Mouse (Mus musculus) neural tube, embryonic 15.5 days (tissue): ENCODE measurements around the gene Pikfyve. TPM values are rescaled to one million over a fixed set of nuclear protein-coding genes. Genes with fewer than 3 reads are reported as not detected.
A peak's percentile ranks its signal among the peaks of the same experiment; 100 is the strongest.
"Not testable (repeated sequence)": the region's sequence is repeated elsewhere in the genome, so short reads cannot be mapped to it uniquely, and the experiment has no call there.

Source experiments
- ATAC-seq: fragments of 200-750 bp; cut with Nextera tagmentation; 2 replicates; pipeline ENCODE4 v1.8.0; 2017; ENCODE audit warnings: mild to moderate bottlenecking, moderate TSS enrichment, moderate library complexity; ENCODE audit not compliant: low FRiP score
- H3K27ac ChIP-seq: fragments of 300-500 bp; sonication (generic); replicated peaks from 2 replicates; pipeline ENCODE4 v1.5.1; 2015; ENCODE audit warnings: mild to moderate bottlenecking, inconsistent platforms
- H3K27me3 ChIP-seq: fragments of 300-500 bp; sonication (generic); replicated peaks from 2 replicates; pipeline ENCODE4 v1.6.1; 2015; ENCODE audit warnings: inconsistent platforms
- H3K36me3 ChIP-seq: fragments of 300-500 bp; sonication (generic); 2 replicates; pipeline ENCODE4 v1.6.1; 2015; ENCODE audit warnings: inconsistent platforms
- H3K4me1 ChIP-seq: fragments of 300-500 bp; sonication (generic); 2 replicates; pipeline ENCODE4 v1.6.1; 2015; ENCODE audit warnings: inconsistent platforms
- H3K4me2 ChIP-seq: fragments of 300-500 bp; sonication (generic); 2 replicates; pipeline ENCODE4 v1.6.1; 2015; ENCODE audit warnings: inconsistent platforms, mild to moderate bottlenecking, moderate library complexity
- H3K4me3 ChIP-seq: fragments of 300-500 bp; sonication (generic); replicated peaks from 2 replicates; pipeline ENCODE4 v1.5.1; 2015; ENCODE audit warnings: mild to moderate bottlenecking, inconsistent platforms
- H3K9ac ChIP-seq: fragments of 300-500 bp; sonication (generic); replicated peaks from 2 replicates; pipeline ENCODE4 v1.6.1; 2015; ENCODE audit warnings: mild to moderate bottlenecking, inconsistent platforms
- H3K9me3 ChIP-seq: fragments of 300-500 bp; sonication (generic); replicated peaks from 2 replicates; pipeline ENCODE4 v1.6.1; 2016; ENCODE audit warnings: inconsistent platforms
- WGBS: fragments of 180-500 bp; shearing (Covaris S2); methylation state at CpG from one replicate; pipeline ENCODE4 v1.1.7; 2015; ENCODE audit warnings: mixed read lengths; 5-methylcytosine and 5-hydroxymethylcytosine counted together
- polyA plus RNA-seq: library from polyadenylated mRNA; unstranded; fragments of >200 nt; fragmentation: Nextera tagmentation; extraction: Ambion mirVana; gene quantifications from 2 replicates; pipeline ENCODE4 v1.2.1, GENCODE M21; 2015

Gene Pikfyve
- polyA plus RNA-seq, 1 experiment from 2014 or later, result 9.6 TPM

DNA sequence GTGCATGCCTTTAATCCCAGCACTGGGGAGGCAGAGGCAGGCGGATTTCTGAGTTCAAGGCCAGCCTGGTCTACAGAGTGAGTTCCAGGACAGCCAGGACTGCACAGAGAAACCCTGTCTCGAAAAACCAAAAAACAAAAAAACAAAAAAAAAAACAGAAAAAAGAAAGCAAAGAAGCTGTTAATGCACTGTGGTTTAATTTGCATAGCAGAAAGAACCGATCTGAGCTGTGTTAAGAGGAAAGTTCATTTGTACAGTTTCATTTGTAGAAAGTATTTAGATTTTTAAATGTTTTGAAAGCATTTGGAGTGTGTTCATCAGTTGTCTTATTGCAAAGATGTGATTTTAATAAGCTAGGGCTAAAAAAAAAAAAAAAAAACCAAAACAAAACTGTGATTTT lies 43.3 kb downstream of the Pikfyve start:
- H3K36me3 ChIP-seq, result peaks cover 12% of the 10 kb centered on the region
- WGBS, result 95% methylated on average over 3 of the region's 3 CpGs
- H3K4me2 ChIP-seq, H3K4me1 ChIP-seq, H3K9ac ChIP-seq, H3K27ac ChIP-seq, ATAC-seq, H3K4me3 ChIP-seq, H3K27me3 ChIP-seq, H3K9me3 ChIP-seq: not testable (repeated sequence)

DNA sequence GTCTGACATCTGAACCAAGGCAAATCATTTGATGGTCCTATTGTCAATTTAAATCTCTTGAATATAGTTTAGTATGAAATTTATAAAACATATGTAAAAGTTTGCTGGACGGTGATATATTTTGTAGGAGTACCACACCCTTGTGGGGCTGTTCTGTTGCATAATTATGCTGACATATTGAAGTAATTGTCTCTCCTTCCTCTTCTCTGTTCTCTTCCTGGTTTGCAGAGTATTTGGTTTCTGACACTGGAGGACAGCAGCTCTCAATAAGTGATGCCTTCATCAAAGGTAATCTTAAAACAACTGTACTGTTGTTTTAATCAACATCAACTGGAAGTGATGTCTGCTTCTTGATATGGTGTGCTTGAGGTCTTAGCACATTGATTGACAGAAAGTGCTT lies 44.1 kb downstream of the Pikfyve start:
- WGBS, result 98% methylated on average over 1 of the region's 1 CpGs
- H3K36me3 ChIP-seq, result peaks cover 19% of the 10 kb centered on the region

DNA sequence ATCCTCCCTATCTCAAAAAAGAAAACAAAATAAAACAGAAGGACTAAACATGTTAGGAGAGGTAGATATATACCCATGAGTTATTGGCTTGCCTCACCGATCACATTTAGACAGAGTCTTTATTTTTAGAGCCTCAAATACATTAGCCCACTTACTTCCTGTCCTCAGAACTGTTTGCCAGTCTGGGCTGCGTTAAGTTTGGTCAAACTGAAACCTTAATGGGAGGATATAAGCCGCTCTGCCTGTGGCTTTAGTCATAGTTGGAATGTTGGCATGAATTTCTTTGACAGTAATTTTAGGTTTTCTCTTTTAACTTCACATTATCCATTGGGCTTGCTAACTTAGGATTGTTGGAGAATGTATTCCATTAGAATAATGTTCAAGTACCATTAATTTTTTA lies 51.2 kb downstream of the Pikfyve start:
- Histone ChIP-seq H3K9ac (no peak overlapping the region), H3K4me1 (no peaks in the 10 kb centered on the region), H3K4me2 (no peak overlapping the region), H3K4me3 (no peak overlapping the region), H3K36me3 (peaks cover 25% of the 10 kb centered on the region), H3K9me3 (no peaks in the 10 kb centered on the region), H3K27me3 (no peaks in the 10 kb centered on the region), H3K27ac (no peak overlapping the region)
- no peak for ATAC-seq
- WGBS, result 89% methylated on average over 3 of the region's 3 CpGs

More for the DNA sequence above, 44.1 kb downstream of the Pikfyve start:
- Histone ChIP-seq H3K27ac (no peak overlapping the region), H3K4me3 (no peak overlapping the region), H3K4me1 (no peaks in the 10 kb centered on the region), H3K9me3 (no peaks in the 10 kb centered on the region), H3K27me3 (no peaks in the 10 kb centered on the region), H3K4me2 (no peak overlapping the region), H3K9ac (no peak overlapping the region)
- ATAC-seq, result no peak

DNA sequence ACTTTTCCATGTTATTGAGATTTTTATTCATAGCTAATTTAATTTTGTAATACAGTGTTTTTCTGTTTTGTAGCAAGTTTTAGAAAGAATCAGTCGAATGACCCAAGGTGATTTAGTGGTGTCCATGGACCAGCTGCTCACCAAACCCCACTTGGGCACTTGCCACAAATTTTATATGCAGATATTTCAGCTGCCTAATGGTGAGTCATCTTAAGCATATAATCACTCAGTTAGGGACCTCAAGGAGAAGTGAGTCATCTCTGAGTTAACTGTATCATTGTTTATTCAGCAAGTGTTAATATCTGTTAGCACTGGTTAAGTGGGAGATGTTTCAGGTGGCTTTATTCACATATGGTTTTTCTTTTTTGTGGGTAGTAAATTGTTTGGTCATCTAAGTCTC lies 59.2 kb downstream of the Pikfyve start:
- Histone ChIP-seq H3K27me3 (no peaks in the 10 kb centered on the region), H3K27ac (no peak overlapping the region), H3K4me3 (no peak overlapping the region), H3K4me1 (no peaks in the 10 kb centered on the region), H3K9me3 (no peaks in the 10 kb centered on the region), H3K36me3 (peaks cover 13% of the 10 kb centered on the region), H3K4me2 (no peak overlapping the region), H3K9ac (no peak overlapping the region)
- 100% methylated on average over 1 of the region's 1 CpGs for WGBS
- no peak for ATAC-seq

DNA sequence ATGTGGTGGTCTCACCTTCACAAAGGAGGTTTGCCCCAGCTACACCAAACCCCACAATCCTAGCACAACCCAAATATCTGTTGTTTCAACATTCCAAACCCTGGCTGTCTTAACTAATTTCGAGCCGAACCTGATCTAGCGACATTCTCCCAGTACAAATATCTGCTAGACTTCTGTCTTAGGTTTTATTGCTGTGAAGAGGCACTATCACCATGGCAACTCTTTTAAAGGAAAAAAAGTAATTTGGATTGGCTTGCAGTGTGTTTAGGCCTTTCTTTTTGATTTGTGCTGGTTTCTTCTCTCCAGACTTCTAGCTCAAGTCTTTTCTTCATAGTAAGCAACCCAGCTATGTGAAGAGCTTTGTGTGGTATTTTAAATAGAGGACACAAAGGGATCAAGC lies 94.0 kb downstream of the Pikfyve start:
- ATAC-seq, result 0 out of 2 replicates have a peak, but pooled peaks have one; percentile 62
- Histone ChIP-seq H3K4me2 (no peak overlapping the region), H3K36me3 (0 out of 2 replicates have a peak, but pooled peaks cover 3% of the 10 kb centered on the region), H3K27me3 (no peaks in the 10 kb centered on the region), H3K9me3 (no peaks in the 10 kb centered on the region), H3K9ac (no peak overlapping the region), H3K27ac (no peak overlapping the region), H3K4me1 (peaks cover 9% of the 10 kb centered on the region; the same call in 1 of the 2 replicates), H3K4me3 (no peak overlapping the region)
- WGBS, result 20% methylated on average over 3 of the region's 3 CpGs

DNA sequence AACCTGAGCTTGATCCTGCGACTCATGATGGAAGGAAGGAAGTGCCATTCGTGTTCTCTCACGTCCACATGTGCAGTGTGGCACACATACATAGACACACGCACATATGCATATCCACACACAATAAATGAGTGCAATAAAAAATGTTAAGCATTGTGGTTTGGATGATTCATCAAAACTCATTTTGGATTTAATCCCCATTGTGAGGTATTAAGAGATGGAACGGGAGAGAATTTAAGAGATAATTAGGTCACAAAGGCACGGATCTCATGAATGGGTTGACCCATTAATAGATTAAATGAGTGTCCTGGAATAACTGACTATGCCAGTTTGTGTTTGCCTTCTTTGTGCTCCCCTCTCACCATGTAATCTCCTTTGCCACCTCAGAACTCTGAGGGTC lies 95.3 kb downstream of the Pikfyve start, which contains the start of gene Pth2r:
Gene Pth2r (plus strand): TSS at position 301 of the 400 bp plus-strand sequence.
- no peak for ATAC-seq
- H3K4me3 ChIP-seq, result no peak within 1 kb of the TSS
- H3K9ac ChIP-seq, result no peak within 1 kb of the TSS
- H3K4me1 ChIP-seq, result peaks cover 9% of the 10 kb centered on the region; the same call in 1 of the 2 replicates
- 75% methylated on average over 6 of the region's 6 CpGs for WGBS
- no peaks in the 10 kb centered on the region for H3K27me3 ChIP-seq
- 0 out of 2 replicates have a peak, but pooled peaks cover 2% of the 10 kb centered on the region for H3K36me3 ChIP-seq
- no peak within 1 kb of the TSS for H3K4me2 ChIP-seq
- no peaks in the 10 kb centered on the region for H3K9me3 ChIP-seq
- H3K27ac ChIP-seq, result no peak within 1 kb of the TSS

DNA sequence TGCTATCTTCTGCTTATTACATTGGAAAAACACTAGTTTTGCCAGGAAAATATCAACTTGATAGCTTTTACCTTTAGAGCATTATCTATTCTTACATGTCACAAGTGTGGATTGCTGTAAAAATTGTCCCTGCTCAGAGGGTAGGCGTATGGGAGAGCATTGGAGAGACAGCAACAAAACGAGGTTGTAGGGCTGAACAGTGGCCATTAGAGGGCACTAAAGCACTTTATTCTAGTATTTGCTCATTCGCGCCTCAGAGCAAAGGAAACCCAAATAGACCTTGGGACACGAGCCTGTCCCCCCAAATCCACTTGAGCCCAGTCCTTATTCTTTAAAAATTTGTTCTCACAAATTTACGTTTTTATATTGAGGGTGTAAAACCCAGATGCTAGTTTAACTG lies 96.3 kb downstream of the Pikfyve start:
- H3K27ac ChIP-seq, result no peak overlapping the region
- peaks cover 9% of the 10 kb centered on the region; the same call in 1 of the 2 replicates for H3K4me1 ChIP-seq
- no peak overlapping the region for H3K4me2 ChIP-seq
- peak; percentile 82; the same call in 1 of the 2 replicates for ATAC-seq
- no peaks in the 10 kb centered on the region for H3K9me3 ChIP-seq
- no peaks in the 10 kb centered on the region for H3K27me3 ChIP-seq
- no peak overlapping the region for H3K4me3 ChIP-seq
- WGBS, result 6% methylated on average over 6 of the region's 6 CpGs
- H3K36me3 ChIP-seq, result no peaks in the 10 kb centered on the region
- H3K9ac ChIP-seq, result no peak overlapping the region

DNA sequence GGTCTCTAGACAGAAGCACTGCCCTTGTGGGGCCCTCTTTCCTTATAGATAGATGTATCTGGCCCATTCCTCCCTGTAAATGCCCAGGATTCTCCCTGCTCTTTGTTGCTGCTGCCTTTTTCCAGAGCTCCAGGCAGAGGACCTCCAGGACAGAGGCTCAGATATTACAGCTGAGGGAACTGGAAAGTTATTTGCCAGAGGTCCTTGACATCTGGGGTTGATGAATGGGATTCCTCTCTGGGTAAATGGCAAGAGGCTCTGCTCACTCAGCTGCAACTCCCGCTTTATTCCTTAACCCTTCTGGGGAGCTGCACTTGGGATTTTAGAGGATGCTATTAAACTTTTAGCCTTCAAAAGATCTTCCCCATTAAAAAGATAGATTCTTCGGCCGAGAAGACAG lies 122.0 kb downstream of the Pikfyve start:
- no peaks in the 10 kb centered on the region for H3K36me3 ChIP-seq
- peaks cover 8% of the 10 kb centered on the region; the same call in 1 of the 2 replicates for H3K27me3 ChIP-seq
- H3K27ac ChIP-seq, result no peak overlapping the region
- H3K4me2 ChIP-seq, result no peak overlapping the region
- peaks cover 12% of the 10 kb centered on the region for H3K4me1 ChIP-seq
- H3K9me3 ChIP-seq, result no peaks in the 10 kb centered on the region
- H3K9ac ChIP-seq, result no peak overlapping the region
- 63% methylated on average over 3 of the region's 3 CpGs for WGBS
- H3K4me3 ChIP-seq, result no peak overlapping the region
- no peak for ATAC-seq

DNA sequence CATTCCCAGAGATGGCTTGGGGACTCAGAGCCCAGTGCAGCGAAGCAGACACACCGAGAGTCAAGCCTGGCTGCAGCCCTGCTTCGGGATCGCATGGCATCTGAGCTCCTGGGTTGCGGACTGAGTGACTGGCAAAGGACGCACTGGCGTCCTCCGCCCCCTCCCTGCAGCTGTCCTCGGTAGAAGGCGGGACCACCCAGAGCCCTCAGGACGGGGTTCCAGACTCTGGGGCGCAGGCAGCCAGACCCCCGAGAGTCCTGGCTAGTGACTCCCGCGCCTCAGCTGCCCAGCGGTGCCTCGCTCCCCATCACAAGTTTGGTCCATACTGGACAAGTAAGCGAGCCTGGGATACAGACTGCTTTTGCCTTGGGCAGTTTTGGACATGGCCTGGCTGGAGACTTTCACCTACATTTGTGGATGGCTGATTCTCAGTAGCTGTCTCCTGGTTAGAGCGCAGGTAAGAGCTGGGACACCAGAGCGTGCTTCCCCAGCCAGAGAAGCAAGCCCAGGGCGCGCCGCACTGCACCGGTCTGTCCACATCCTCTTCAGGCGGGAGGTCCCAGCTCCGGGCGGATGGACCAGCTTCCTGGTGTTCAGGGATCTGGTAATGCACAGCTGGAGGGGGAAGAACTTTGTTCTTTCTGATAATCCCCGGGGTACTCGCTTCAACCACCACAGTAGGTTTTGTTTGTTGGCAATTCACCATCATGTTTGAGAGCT lies 124.9 kb downstream of the Pikfyve start:
- Histone ChIP-seq H3K4me2 (peak overlapping the region; percentile 98), H3K27ac (peak overlapping the region; percentile 9; the same call in 1 of the 2 replicates), H3K4me1 (peaks cover 21% of the 10 kb centered on the region), H3K27me3 (peaks cover 8% of the 10 kb centered on the region; the same call in 1 of the 2 replicates), H3K9me3 (no peaks in the 10 kb centered on the region), H3K4me3 (peak overlapping the region; percentile 45), H3K9ac (peak overlapping the region; percentile 51), H3K36me3 (no peaks in the 10 kb centered on the region)
- ATAC-seq, result peak; percentile 54
- 1% methylated on average over 29 of the region's 29 CpGs for WGBS

DNA sequence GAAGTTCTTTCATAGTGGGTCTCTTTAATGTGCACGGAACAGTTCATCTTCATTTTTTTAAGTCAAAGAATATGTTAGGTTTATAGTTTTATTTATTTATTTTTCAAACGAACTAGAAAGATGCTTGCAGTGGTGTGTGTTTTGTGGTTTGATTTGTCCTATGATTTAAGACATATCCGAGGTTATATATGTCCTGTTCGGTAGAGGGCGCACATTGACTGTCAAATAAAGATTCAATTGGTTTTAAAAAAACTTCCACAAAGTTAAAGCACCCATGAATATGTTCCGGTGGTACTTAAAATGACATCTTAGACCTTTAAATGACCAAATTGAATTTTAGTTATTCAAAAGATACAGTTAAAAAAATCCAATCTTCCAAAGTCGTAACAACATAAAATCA lies 125.6 kb downstream of the Pikfyve start:
- ATAC-seq, result no peak
- no peak overlapping the region for H3K9ac ChIP-seq

DNA sequence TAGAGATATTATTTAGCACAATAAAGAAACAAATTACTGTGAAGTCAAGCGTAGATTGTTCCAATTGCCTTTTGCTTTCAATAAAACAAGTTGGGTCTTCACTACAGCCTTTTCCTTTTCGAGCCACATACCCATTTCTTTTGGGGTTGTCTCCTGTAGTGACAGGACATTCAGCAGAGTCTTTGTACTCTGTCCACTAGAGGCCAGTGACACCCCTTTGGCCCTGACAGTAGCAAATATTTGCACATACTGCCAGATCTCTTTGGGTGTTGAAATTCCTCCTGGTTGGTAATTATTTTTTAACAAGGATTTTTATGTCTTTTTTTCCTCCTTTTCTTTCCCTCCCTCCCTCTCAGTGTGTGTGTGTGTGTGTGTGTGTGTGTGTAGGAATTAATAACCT lies 126.4 kb downstream of the Pikfyve start:
- H3K4me3 ChIP-seq, result no peak overlapping the region
- H3K36me3 ChIP-seq, result no peaks in the 10 kb centered on the region
- 21% methylated on average over 2 of the region's 2 CpGs for WGBS
- no peak for ATAC-seq
- peaks cover 21% of the 10 kb centered on the region for H3K4me1 ChIP-seq
- no peaks in the 10 kb centered on the region for H3K9me3 ChIP-seq
- no peak overlapping the region for H3K4me2 ChIP-seq
- H3K9ac ChIP-seq, result no peak overlapping the region
- no peak overlapping the region for H3K27ac ChIP-seq
- peaks cover 8% of the 10 kb centered on the region; the same call in 1 of the 2 replicates for H3K27me3 ChIP-seq

More for the DNA sequence above, 125.6 kb downstream of the Pikfyve start:
- Histone ChIP-seq H3K4me1 (peaks cover 21% of the 10 kb centered on the region), H3K4me2 (peak overlapping the region; percentile 98), H3K36me3 (no peaks in the 10 kb centered on the region), H3K9me3 (no peaks in the 10 kb centered on the region), H3K27me3 (peaks cover 8% of the 10 kb centered on the region; the same call in 1 of the 2 replicates), H3K27ac (no peak overlapping the region), H3K4me3 (peak overlapping the region; percentile 45)
- WGBS, result 10% methylated on average over 7 of the region's 7 CpGs
